Mouse (Mus musculus): ENCODE results near the gene Tubb5.

Tubb5 gene

GRCm38 (mm10) chr17:35825109-35825850 is 12.8 kb downstream of the Tubb5 start:
- no peak for DNase-seq (ENCODE audit: low read depth)

- no peak for DNase-seq (ENCODE audit: low read depth)
These were observed 13.7 kb downstream of the Tubb5 start for GRCm38 (mm10) chr17:35824402-35824801.

- DNase-seq (ENCODE audit: low read depth) = no peak
These were observed 14.9 kb downstream of the Tubb5 start, which contains the start of gene Flot1 for GRCm38 (mm10) chr17:35822964-35823937. TSS of gene Flot1 (plus strand) at chr17:35823230.

GRCm38 (mm10) chr17:35822564-35822963 is 15.5 kb downstream of the Tubb5 start:
- no peak for DNase-seq (ENCODE audit: low read depth)

- no peak for DNase-seq (ENCODE audit: low read depth)
These were observed 16.4 kb downstream of the Tubb5 start, which contains the start of gene Ier3 for GRCm38 (mm10) chr17:35821439-35822430. TSS of gene Ier3 (plus strand) at chr17:35821684.

GRCm38 (mm10) chr17:35820111-35820510 is 18.0 kb downstream of the Tubb5 start:
- DNase-seq (ENCODE audit: low read depth) = no peak

- DNase-seq (ENCODE audit: low read depth) = no peak
These were observed 20.9 kb downstream of the Tubb5 start for GRCm38 (mm10) chr17:35817226-35817625.

GRCm38 (mm10) chr17:35816686-35817085 is 21.4 kb downstream of the Tubb5 start:
- no peak for DNase-seq (ENCODE audit: low read depth)

- no peak for DNase-seq (ENCODE audit: low read depth)
These were observed 22.3 kb downstream of the Tubb5 start for GRCm38 (mm10) chr17:35815836-35816235.

- no peak for DNase-seq (ENCODE audit: low read depth)
These were observed 23.4 kb downstream of the Tubb5 start for GRCm38 (mm10) chr17:35814678-35815077.

- DNase-seq (ENCODE audit: low read depth) = no peak
These were observed 24.5 kb downstream of the Tubb5 start for GRCm38 (mm10) chr17:35813653-35814052.

- DNase-seq (ENCODE audit: low read depth) = no peak
These were observed 24.9 kb downstream of the Tubb5 start for GRCm38 (mm10) chr17:35813245-35813647.

GRCm38 (mm10) chr17:35812736-35813135 is 25.4 kb downstream of the Tubb5 start:
- DNase-seq (ENCODE audit: low read depth) = no peak

GRCm38 (mm10) chr17:35812307-35812706 is 25.8 kb downstream of the Tubb5 start:
- DNase-seq (ENCODE audit: low read depth) = no peak

GRCm38 (mm10) chr17:35810900-35811648 is 27.0 kb downstream of the Tubb5 start:
- no peak for DNase-seq (ENCODE audit: low read depth)

GRCm38 (mm10) chr17:35809395-35809794 is 28.7 kb downstream of the Tubb5 start:
- no peak for DNase-seq (ENCODE audit: low read depth)

GRCm38 (mm10) chr17:35808073-35808472 is 30.0 kb downstream of the Tubb5 start:
- DNase-seq (ENCODE audit: low read depth) = no peak

- no peak for DNase-seq (ENCODE audit: low read depth)
These were observed 34.2 kb downstream of the Tubb5 start for GRCm38 (mm10) chr17:35803858-35804399.

GRCm38 (mm10) chr17:35803020-35803419 is 35.1 kb downstream of the Tubb5 start:
- DNase-seq (ENCODE audit: low read depth) = no peak

- DNase-seq (ENCODE audit: low read depth) = no peak
These were observed 37.2 kb downstream of the Tubb5 start for GRCm38 (mm10) chr17:35800905-35801304.

Data from c-Kit-positive CD71-positive TER-119-negative erythroid progenitor cells, embryonic 14.5 days (primary cell).